Mouse (Mus musculus) layer of hippocampus, postnatal 14 days (tissue): ENCODE measurements around the gene Gstm3. TPM values are rescaled to one million over a fixed set of nuclear protein-coding genes. Genes with fewer than 3 reads are reported as not detected.
A peak's percentile ranks its signal among the peaks of the same experiment; 100 is the strongest.
"Not testable (repeated sequence)": the region's sequence is repeated elsewhere in the genome, so short reads cannot be mapped to it uniquely, and the experiment has no call there.

ENCODE experiments used
- DNase-seq, 2 experiments: peaks; one replicate each; pipeline ENCODE4 v3.0.0; 2021 to 2022; ENCODE audit warnings: low spot score in 2 of 2, mixed read lengths in 1 of 2
- long read RNA-seq, 2 experiments: library from polyadenylated mRNA; stranded (forward); transcript quantifications; one replicate each; pipeline ENCODE4 v2.0.0; 2021
- total RNA-seq, 2 experiments: library from RNA; stranded (reverse); gene quantifications; 2 replicates each; pipeline ENCODE4 v1.2.3; 2021

Gstm3 gene
- not detected for total RNA-seq
- long read RNA-seq, experiment 1: 0 reads
- long read RNA-seq, experiment 2: 0 reads

- no peak for DNase-seq
These were observed at the start of gene Gstm3 for GRCm38 (mm10) chr3:107968724-107969395. TSS of gene Gstm3 (minus strand) at chr3:107969283.

- DNase-seq: no peak
These were observed 49.2 kb upstream of the Gstm3 start for GRCm38 (mm10) chr3:108018190-108018820.

GRCm38 (mm10) chr3:108017473-108018189 lies 48.5 kb upstream of the Gstm3 start, which contains the start of gene Gstm1:
TSS of gene Gstm1 (minus strand) at chr3:108017973.
- DNase-seq: peak; percentile 93 to 96

GRCm38 (mm10) chr3:108016468-108016867 lies 47.4 kb upstream of the Gstm3 start:
- not testable (repeated sequence) for DNase-seq

GRCm38 (mm10) chr3:108014974-108015346 lies 45.9 kb upstream of the Gstm3 start:
- no peak for DNase-seq

GRCm38 (mm10) chr3:108014098-108014973 lies 45.3 kb upstream of the Gstm3 start:
- no peak for DNase-seq

- DNase-seq: peak; percentile 39 to 68
These were observed 44.3 kb upstream of the Gstm3 start for GRCm38 (mm10) chr3:108013331-108013871.

GRCm38 (mm10) chr3:108011558-108011957 lies 42.5 kb upstream of the Gstm3 start:
- DNase-seq: no peak

- peak; percentile 54 to 73 for DNase-seq
These were observed 41.2 kb upstream of the Gstm3 start for GRCm38 (mm10) chr3:108010286-108010685.

- DNase-seq: no peak
These were observed 32.9 kb upstream of the Gstm3 start for GRCm38 (mm10) chr3:108002021-108002420.

- no peak for DNase-seq
These were observed 30.4 kb upstream of the Gstm3 start for GRCm38 (mm10) chr3:107999491-107999890.

GRCm38 (mm10) chr3:107998591-107998990 lies 29.5 kb upstream of the Gstm3 start:
- no peak for DNase-seq

GRCm38 (mm10) chr3:107996576-107996975 lies 27.5 kb upstream of the Gstm3 start:
- DNase-seq: no peak

- not testable (repeated sequence) for DNase-seq
These were observed 26.9 kb upstream of the Gstm3 start for GRCm38 (mm10) chr3:107995974-107996373.

- no peak for DNase-seq
These were observed 17.0 kb upstream of the Gstm3 start, which contains the start of gene Gstm2 for GRCm38 (mm10) chr3:107986041-107986562. TSS of gene Gstm2 (minus strand) at chr3:107986453.

GRCm38 (mm10) chr3:107985141-107985540 lies 16.1 kb upstream of the Gstm3 start:
- not testable (repeated sequence) for DNase-seq

- no peak for DNase-seq
These were observed 15.4 kb upstream of the Gstm3 start for GRCm38 (mm10) chr3:107984471-107984870.

GRCm38 (mm10) chr3:107983771-107984170 lies 14.7 kb upstream of the Gstm3 start:
- DNase-seq: no peak

GRCm38 (mm10) chr3:107982726-107983125 lies 13.6 kb upstream of the Gstm3 start:
- no peak for DNase-seq

GRCm38 (mm10) chr3:107981261-107981660 lies 12.2 kb upstream of the Gstm3 start:
- DNase-seq: no peak
